8 mouse cellular contexts compared by ENCODE assay signal in the genomic region with DNA sequence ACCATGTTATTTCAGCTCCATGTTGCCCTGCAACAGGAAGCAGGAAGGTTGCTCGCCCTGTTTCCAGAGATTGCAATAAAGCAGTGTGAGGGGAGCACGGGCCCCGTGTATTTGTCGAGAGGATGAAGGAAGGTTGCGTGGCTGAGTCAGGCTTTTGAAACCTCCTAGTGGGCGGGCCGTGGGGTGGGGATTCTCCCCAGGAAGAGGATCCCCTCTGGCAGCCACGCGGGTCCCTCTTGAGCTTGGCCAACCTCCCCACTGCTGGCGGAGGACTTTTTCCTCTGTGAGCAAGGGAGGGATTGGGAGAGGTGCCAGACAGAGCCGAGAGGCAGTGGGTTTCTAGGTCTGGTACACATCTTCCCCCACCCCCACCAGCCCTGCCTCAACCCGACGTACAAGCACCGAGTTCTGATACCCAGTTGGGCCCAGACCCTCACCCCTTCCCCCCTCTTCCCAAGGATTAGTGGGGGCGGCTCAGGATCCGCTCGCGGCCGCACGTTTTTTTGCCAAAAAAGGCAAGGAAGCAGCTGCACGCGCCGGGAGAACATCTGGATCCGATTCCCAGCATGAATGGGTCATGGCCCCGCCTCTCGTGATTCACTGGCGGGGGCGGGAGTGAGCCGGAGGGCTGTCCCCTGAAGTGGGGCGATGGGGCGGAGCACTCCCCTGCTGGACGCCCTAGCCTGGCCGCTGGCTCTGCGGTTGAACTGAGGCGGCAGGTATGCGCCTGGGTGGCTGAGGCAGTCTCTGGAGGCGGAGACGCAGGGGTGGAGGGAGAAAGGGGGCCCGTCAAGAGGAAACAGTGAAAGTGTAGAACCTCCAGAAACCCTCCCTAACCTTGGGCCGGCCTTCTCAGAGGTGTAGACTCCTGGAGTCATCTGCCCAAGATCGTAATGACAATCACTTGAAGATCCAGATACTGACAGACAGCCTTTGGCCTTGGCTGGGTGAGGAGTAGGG. TPM values are rescaled to one million over a fixed set of nuclear protein-coding genes. Genes with fewer than 3 reads are reported as not detected.
A peak's percentile ranks its signal among the peaks of the same experiment; 100 is the strongest.
DNase-seq lines count a peak whose midpoint lies in the region; ATAC-seq and TF ChIP-seq lines count a peak whose summit lies in the region.

No protein-coding gene starts in this region.

- H3K36me3 ChIP-seq in C2C12 (ENCODE audit: control insufficient read depth, insufficient read depth): peaks cover 42% of the 10 kb centered on the region
- no peaks in the 10 kb centered on the region for H3K36me3 ChIP-seq in forebrain, embryonic 15.5 days
- H3K36me3 ChIP-seq in lung, embryonic 14.5 days (ENCODE audit: insufficient read depth): peaks cover 17% of the 10 kb centered on the region; the same call in 1 of the 2 replicates
- no peaks in the 10 kb centered on the region for H3K36me3 ChIP-seq in neural tube, embryonic 15.5 days

- no peak for TF ChIP-seq CTCF in C2C12 (IDR thresholded peaks at IDR 0.05; ENCODE audit: control insufficient read depth, insufficient read depth, insufficient read length)
- TF ChIP-seq CTCF in lung, embryonic 14.5 days (IDR thresholded peaks at IDR 0.05; ENCODE audit: low read depth): peak; percentile 43

- peak overlapping the region; percentile 56 for H3ac ChIP-seq in C2C12 (ENCODE audit: control insufficient read depth, insufficient read length, low read depth)

- H3K4me3 ChIP-seq in C2C12 (ENCODE audit: insufficient read depth, poor library complexity, severe bottlenecking): no peak overlapping the region
- H3K4me3 ChIP-seq in forebrain, embryonic 15.5 days: peak overlapping the region; percentile 30
- peak overlapping the region; percentile 30 for H3K4me3 ChIP-seq in lung, embryonic 14.5 days (ENCODE audit: low read depth, low read length)
- peak overlapping the region; percentile 33 for H3K4me3 ChIP-seq in neural tube, embryonic 15.5 days (replicated peaks)

- DNase-seq in adrenal gland, postnatal 36 days: peak; percentile 98
- peak; percentile 91 to 93 for DNase-seq in heart, postnatal 14 days
- peak; percentile 45 to 46 for DNase-seq in layer of hippocampus, adult 18-20 months (ENCODE audit: low spot score in 2 of 2)
- peak; percentile 98 for DNase-seq in lung, embryonic 14.5 days
- peak; percentile 89 for DNase-seq in testis, postnatal 14 days (ENCODE audit: low spot score)

- peak overlapping the region; percentile 57 for H3K4me2 ChIP-seq in forebrain, embryonic 15.5 days (replicated peaks)
- peak overlapping the region; percentile 65 for H3K4me2 ChIP-seq in lung, embryonic 14.5 days
- peak overlapping the region; percentile 60 for H3K4me2 ChIP-seq in neural tube, embryonic 15.5 days

- H3K4me1 ChIP-seq in forebrain, embryonic 15.5 days: peaks cover 22% of the 10 kb centered on the region
- H3K4me1 ChIP-seq in lung, embryonic 14.5 days (ENCODE audit: insufficient read depth): peaks cover 29% of the 10 kb centered on the region
- peaks cover 35% of the 10 kb centered on the region for H3K4me1 ChIP-seq in neural tube, embryonic 15.5 days

- H3K27me3 ChIP-seq in C2C12 (ENCODE audit: control insufficient read depth, insufficient read depth, insufficient read length): no peaks in the 10 kb centered on the region
- peaks cover 12% of the 10 kb centered on the region; the same call in 1 of the 2 replicates for H3K27me3 ChIP-seq in forebrain, embryonic 15.5 days
- no peaks in the 10 kb centered on the region for H3K27me3 ChIP-seq in lung, embryonic 14.5 days (ENCODE audit: insufficient read depth, low read length)
- H3K27me3 ChIP-seq in neural tube, embryonic 15.5 days (replicated peaks): peaks cover 20% of the 10 kb centered on the region

- H3K79me3 ChIP-seq in C2C12 (ENCODE audit: low read depth): peaks cover 37% of the 10 kb centered on the region

- no peaks in the 10 kb centered on the region for H3K9me3 ChIP-seq in forebrain, embryonic 15.5 days
- no peaks in the 10 kb centered on the region for H3K9me3 ChIP-seq in lung, embryonic 14.5 days (ENCODE audit: low read depth, low read length)
- no peaks in the 10 kb centered on the region for H3K9me3 ChIP-seq in neural tube, embryonic 15.5 days (replicated peaks)

- peak overlapping the region; percentile 38 for H3K9ac ChIP-seq in forebrain, embryonic 15.5 days (replicated peaks)
- H3K9ac ChIP-seq in lung, embryonic 14.5 days: peak overlapping the region; percentile 28; the same call in 1 of the 2 replicates
- H3K9ac ChIP-seq in neural tube, embryonic 15.5 days (replicated peaks): peak overlapping the region; percentile 42; the same call in 1 of the 2 replicates

- 3% methylated on average over 41 of the region's 41 CpGs for WGBS in forebrain, embryonic 15.5 days
- WGBS in lung, embryonic 14.5 days: 1% methylated on average over 41 of the region's 41 CpGs
- WGBS in neural tube, embryonic 15.5 days: 3% methylated on average over 41 of the region's 41 CpGs

- peak overlapping the region; percentile 48 for H3K27ac ChIP-seq in forebrain, embryonic 15.5 days (replicated peaks)
- H3K27ac ChIP-seq in lung, embryonic 14.5 days (ENCODE audit: low read depth): peak overlapping the region; percentile 92
- H3K27ac ChIP-seq in neural tube, embryonic 15.5 days (replicated peaks): peak overlapping the region; percentile 49

- peak; percentile 38 for ATAC-seq in forebrain, embryonic 15.5 days (replicated peaks)
- peak; percentile 88 for ATAC-seq in lung, embryonic 14.5 days (ENCODE audit: insufficient read depth)
- ATAC-seq in neural tube, embryonic 15.5 days (ENCODE audit: low FRiP score): peak; percentile 40

- intact Hi-C loops in heart, postnatal 14 days (cut with DNase I): no loop called here

- peaks cover 42% of the 10 kb centered on the region for H3K79me2 ChIP-seq in C2C12 (ENCODE audit: control insufficient read depth, insufficient read depth)

TF ChIP-seq in C2C12, 6 proteins besides CTCF, POLR2A, EP300 and RAD21:
- TF ChIP-seq FOSL1 (IDR thresholded peaks at IDR 0.05; ENCODE audit: insufficient read depth, low read length, poor library complexity, severe bottlenecking): no peak
- no peak for TF ChIP-seq CEBPB (IDR thresholded peaks at IDR 0.05; ENCODE audit: low read depth)
- TF ChIP-seq MYOD1 (IDR thresholded peaks at IDR 0.05; ENCODE audit: control insufficient read depth, insufficient read length, low read depth): peak; percentile 41
- TF ChIP-seq MAX (IDR thresholded peaks at IDR 0.05): peak; percentile 56

RNA-seq across cellular contexts. Expression of gene Sf3a3, which starts 5.8 kb away (rescaled TPM):
- polyA plus RNA-seq in C2C12 (2012; fragmentation: generic; extraction: Trizol): 71.6 TPM
- 10 to 100 TPM; 39.3 to 39.6 TPM for total RNA-seq in adrenal gland, postnatal 36 days (2021)
- polyA plus RNA-seq in forebrain, embryonic 15.5 days (2015; fragmentation: Nextera tagmentation; extraction: Ambion mirVana): 132 and 133 TPM in 2 replicates
- 10 to 100 TPM; 19.2 to 21.5 TPM for total RNA-seq in heart, postnatal 14 days (2021)
- 10 to 100 TPM; 35.0 TPM for total RNA-seq in layer of hippocampus, adult 18-20 months (2021)
- 164 and 166 TPM in 2 replicates for polyA plus RNA-seq in lung, embryonic 14.5 days (2014; fragmentation: Nextera tagmentation; extraction: Ambion mirVana)
- 88.4 and 105 TPM in 2 replicates for polyA plus RNA-seq in neural tube, embryonic 15.5 days (2015; fragmentation: Nextera tagmentation; extraction: Ambion mirVana)

RNA-seq across cellular contexts. Expression of gene Fhl3, which starts 8.3 kb away (rescaled TPM):
- 206 TPM for polyA plus RNA-seq in C2C12 (2012; fragmentation: generic; extraction: Trizol)
- total RNA-seq in adrenal gland, postnatal 36 days (2021): 1 to 10 TPM; 8.1 to 9.0 TPM
- 1.6 and 2.2 TPM in 2 replicates for polyA plus RNA-seq in forebrain, embryonic 15.5 days (2015; fragmentation: Nextera tagmentation; extraction: Ambion mirVana)
- 10 to 100 TPM; 13.0 to 13.9 TPM for total RNA-seq in heart, postnatal 14 days (2021)
- 1 to 10 TPM; 1.2 to 1.4 TPM for total RNA-seq in layer of hippocampus, adult 18-20 months (2021)
- polyA plus RNA-seq in lung, embryonic 14.5 days (2014; fragmentation: Nextera tagmentation; extraction: Ambion mirVana): 12.8 and 13.1 TPM in 2 replicates
- 1.8 and 3.3 TPM in 2 replicates for polyA plus RNA-seq in neural tube, embryonic 15.5 days (2015; fragmentation: Nextera tagmentation; extraction: Ambion mirVana)

RNA-seq across cellular contexts. Expression of gene Utp11, which starts 15.4 kb away (rescaled TPM):
- 29.7 TPM for polyA plus RNA-seq in C2C12 (2012; fragmentation: generic; extraction: Trizol)
- 10 to 100 TPM; 30.0 to 40.6 TPM for total RNA-seq in adrenal gland, postnatal 36 days (2021)
- 44.4 and 46.0 TPM in 2 replicates for polyA plus RNA-seq in forebrain, embryonic 15.5 days (2015; fragmentation: Nextera tagmentation; extraction: Ambion mirVana)
- total RNA-seq in heart, postnatal 14 days (2021): 10 to 100 TPM; 11.6 to 12.0 TPM
- total RNA-seq in layer of hippocampus, adult 18-20 months (2021): 10 to 100 TPM; 16.8 to 18.1 TPM
- 59.0 and 59.5 TPM in 2 replicates for polyA plus RNA-seq in lung, embryonic 14.5 days (2014; fragmentation: Nextera tagmentation; extraction: Ambion mirVana)
- 41.4 and 47.8 TPM in 2 replicates for polyA plus RNA-seq in neural tube, embryonic 15.5 days (2015; fragmentation: Nextera tagmentation; extraction: Ambion mirVana)

RNA-seq across cellular contexts. Expression of gene Inpp5b, which starts 32.9 kb away (rescaled TPM):
- polyA plus RNA-seq in C2C12 (2012; fragmentation: generic; extraction: Trizol): 13.8 TPM
- total RNA-seq in adrenal gland, postnatal 36 days (2021): 10 to 100 TPM; 15.9 to 21.0 TPM
- polyA plus RNA-seq in forebrain, embryonic 15.5 days (2015; fragmentation: Nextera tagmentation; extraction: Ambion mirVana): 22.6 and 25.2 TPM in 2 replicates
- 10 to 100 TPM; 12.5 to 13.6 TPM for total RNA-seq in heart, postnatal 14 days (2021)
- total RNA-seq in layer of hippocampus, adult 18-20 months (2021): 10 to 100 TPM; 42.9 to 47.1 TPM
- 25.5 and 34.0 TPM in 2 replicates for polyA plus RNA-seq in lung, embryonic 14.5 days (2014; fragmentation: Nextera tagmentation; extraction: Ambion mirVana)
- polyA plus RNA-seq in neural tube, embryonic 15.5 days (2015; fragmentation: Nextera tagmentation; extraction: Ambion mirVana): 20.6 and 24.9 TPM in 2 replicates

RNA-seq across cellular contexts. Expression of gene Pou3f1, which starts 52.2 kb away (rescaled TPM):
- polyA plus RNA-seq in C2C12 (2012; fragmentation: generic; extraction: Trizol): 0.01 TPM
- under 1 TPM in 1 of 2 experiments, not detected in 1; 0.10 TPM for total RNA-seq in adrenal gland, postnatal 36 days (2021)
- 21.5 and 21.8 TPM in 2 replicates for polyA plus RNA-seq in forebrain, embryonic 15.5 days (2015; fragmentation: Nextera tagmentation; extraction: Ambion mirVana)
- under 1 TPM in 1 of 2 experiments, not detected in 1; 0.07 TPM for total RNA-seq in heart, postnatal 14 days (2021)
- 10 to 100 TPM; 49.2 to 54.0 TPM for total RNA-seq in layer of hippocampus, adult 18-20 months (2021)
- 0.11 and 0.41 TPM in 2 replicates for polyA plus RNA-seq in lung, embryonic 14.5 days (2014; fragmentation: Nextera tagmentation; extraction: Ambion mirVana)
- 4.7 and 6.8 TPM in 2 replicates for polyA plus RNA-seq in neural tube, embryonic 15.5 days (2015; fragmentation: Nextera tagmentation; extraction: Ambion mirVana)

Comparison
In these comparisons a context has a peak if more than half of its experiments do, and no peak if none do; other contexts are left out.
1. DNase-seq: peak in every context shown above with its lines; median percentile 98 in adrenal gland, postnatal 36 days; 98 in lung, embryonic 14.5 days; 92 in heart, postnatal 14 days; 89 in testis, postnatal 14 days; 46 in layer of hippocampus, adult 18-20 months.
2. ATAC-seq: peak in every context shown above with its lines; median percentile 88 in lung, embryonic 14.5 days; 40 in neural tube, embryonic 15.5 days; 38 in forebrain, embryonic 15.5 days.
3. RNA of gene Fhl3, which starts 8.3 kb away (polyA plus RNA-seq): 206 TPM in C2C12 (single experiment); 12.8 to 13.1 TPM in lung, embryonic 14.5 days, 1.8 to 3.3 TPM in neural tube, embryonic 15.5 days and 1.6 to 2.2 TPM in forebrain, embryonic 15.5 days; every median in the first group is over 10 times any median in the second.
4. Peak in every context shown above with its lines, with median percentiles within 50 percentile points of each other: H3K27ac ChIP-seq, H3K4me2 ChIP-seq and H3K9ac ChIP-seq.